In genomic region chr12:102646586-102647260, GRCm38 (mm10) we compare ENCODE assay signal across 10 mouse cellular contexts. TPM values are rescaled to one million over a fixed set of nuclear protein-coding genes. Genes with fewer than 3 reads are reported as not detected.
DNase-seq lines count a peak whose midpoint lies in the region; ATAC-seq and TF ChIP-seq lines count a peak whose summit lies in the region.
"Had no signal": no experiment of that assay in that cellular context is flagged by ENCODE, and none has a peak within 500 bp of the region (broad histone marks: within the 10 kb centered on the region; RNA-seq: fewer than 3 reads in every experiment).

No protein-coding gene starts in this region.

- no peak overlapping the region for H3K9ac ChIP-seq in liver, adult 2 months (ENCODE audit: low read depth, low read length)
- H3K9ac ChIP-seq in liver, embryonic 15.5 days: no peak overlapping the region
- H3K9ac ChIP-seq in stomach, embryonic 15.5 days: no peak overlapping the region

- H3K4me1 ChIP-seq in liver, adult 2 months (ENCODE audit: control insufficient read depth, insufficient read depth, low read length): peaks cover 26% of the 10 kb centered on the region
- peaks cover 48% of the 10 kb centered on the region for H3K4me1 ChIP-seq in kidney, adult 2 months (ENCODE audit: control insufficient read depth, insufficient read depth, low read length)
- H3K4me1 ChIP-seq in liver, embryonic 15.5 days (replicated peaks): peaks cover 45% of the 10 kb centered on the region
- H3K4me1 ChIP-seq in stomach, embryonic 15.5 days: 0 out of 2 replicates have a peak, but pooled peaks cover 3% of the 10 kb centered on the region

- H3K4me3 ChIP-seq in liver, adult 2 months (ENCODE audit: insufficient read depth, low read depth, low read length): no peak overlapping the region
- no peak overlapping the region for H3K4me3 ChIP-seq in kidney, adult 2 months (ENCODE audit: insufficient read depth, low read depth, low read length)
- H3K4me3 ChIP-seq in liver, embryonic 15.5 days (replicated peaks): no peak overlapping the region
- H3K4me3 ChIP-seq in stomach, embryonic 15.5 days (replicated peaks): no peak overlapping the region

- 73% methylated on average over 7 of the region's 7 CpGs for WGBS in liver, adult 2 months
- WGBS in kidney, adult 2 months: 49% methylated on average over 7 of the region's 7 CpGs
- 28% methylated on average over 7 of the region's 7 CpGs for WGBS in liver, embryonic 15.5 days (ENCODE audit: insufficient replicate concordance)
- 69% methylated on average over 7 of the region's 7 CpGs for WGBS in stomach, embryonic 15.5 days

- TF ChIP-seq CTCF in liver, adult 2 months (IDR thresholded peaks at IDR 0.05; ENCODE audit: low read depth, low read length): no peak
- no peak for TF ChIP-seq CTCF in kidney, adult 2 months (conservative IDR thresholded peaks at IDR 0.05; ENCODE audit: insufficient read depth, insufficient read length, low read depth, low read length)

- 0 out of 2 replicates have a peak overlapping the region, but pooled peaks have one; percentile 5 for H3K27ac ChIP-seq in liver, adult 2 months (replicated peaks; ENCODE audit: insufficient read depth, low read depth, low read length)
- no peak overlapping the region for H3K27ac ChIP-seq in kidney, adult 2 months (ENCODE audit: insufficient read depth, low read depth, low read length)
- peak overlapping the region; percentile 79 for H3K27ac ChIP-seq in liver, embryonic 15.5 days (replicated peaks)
- 0 out of 2 replicates have a peak overlapping the region, but pooled peaks have one; percentile 21 for H3K27ac ChIP-seq in stomach, embryonic 15.5 days

- no peak for DNase-seq in liver, adult 2 months (ENCODE audit: extremely low read depth, low read depth, low spot score)
- DNase-seq in liver: no peak
- peak; percentile 47 for DNase-seq in kidney, adult 2 months
- DNase-seq in frontal cortex, postnatal 14 days (ENCODE audit: low spot score in 2 of 2): no peak
- DNase-seq in layer of hippocampus, adult 9-11 months: no peak
- DNase-seq in Muller cell, postnatal 12 days (ENCODE audit: inconsistent ontology term): no peak
- DNase-seq: adrenal gland, adult 8-10 months; right cerebral cortex, postnatal 4 days had no signal

- H3K27me3 ChIP-seq in liver, adult 2 months (ENCODE audit: control insufficient read depth, insufficient read depth, low read length): no peaks in the 10 kb centered on the region
- H3K27me3 ChIP-seq in kidney, adult 2 months (replicated peaks; ENCODE audit: control insufficient read depth, insufficient read depth, low read length): no peaks in the 10 kb centered on the region
- no peaks in the 10 kb centered on the region for H3K27me3 ChIP-seq in liver, embryonic 15.5 days
- H3K27me3 ChIP-seq in stomach, embryonic 15.5 days (replicated peaks): no peaks in the 10 kb centered on the region

- no peak for TF ChIP-seq POLR2A in liver, adult 2 months (IDR thresholded peaks at IDR 0.05; ENCODE audit: extremely low read depth, insufficient read depth, low read length)
- no peak for TF ChIP-seq POLR2A in kidney, adult 2 months (IDR thresholded peaks at IDR 0.05; ENCODE audit: low read depth, low read length)

- no peak for ATAC-seq in liver, embryonic 15.5 days (ENCODE audit: insufficient read depth)
- ATAC-seq in stomach, embryonic 15.5 days (ENCODE audit: insufficient read depth, low FRiP score, low read depth): peak; percentile 24; the same call in 1 of the 2 replicates

- H3K36me3 ChIP-seq in liver, adult 2 months (ENCODE audit: control insufficient read depth, insufficient read depth, low read length): no peaks in the 10 kb centered on the region
- H3K36me3 ChIP-seq in kidney, adult 2 months (ENCODE audit: control insufficient read depth, insufficient read depth, low read length): no peaks in the 10 kb centered on the region
- no peaks in the 10 kb centered on the region for H3K36me3 ChIP-seq in liver, embryonic 15.5 days (replicated peaks)
- no peaks in the 10 kb centered on the region for H3K36me3 ChIP-seq in stomach, embryonic 15.5 days

- H3K9me3 ChIP-seq in liver, embryonic 15.5 days (replicated peaks): no peaks in the 10 kb centered on the region
- no peaks in the 10 kb centered on the region for H3K9me3 ChIP-seq in stomach, embryonic 15.5 days

- peaks cover 5% of the 10 kb centered on the region; the same call in 1 of the 2 replicates for H3K79me2 ChIP-seq in liver, adult 2 months (ENCODE audit: control insufficient read depth, insufficient read depth, low read length)

- peak overlapping the region; percentile 33; the same call in 1 of the 2 replicates for H3K4me2 ChIP-seq in liver, embryonic 15.5 days
- H3K4me2 ChIP-seq in stomach, embryonic 15.5 days: no peak overlapping the region

RNA-seq across cellular contexts. Expression of gene Itpk1, which starts 58.0 kb away (rescaled TPM):
- 7.9 and 8.3 TPM in 2 replicates for total RNA-seq in liver, adult 2 months (2014; rRNA removed)
- 21.0 and 22.8 TPM in 2 replicates for polyA plus RNA-seq in liver, adult 2 months (2012; rRNA removed)
- polyA plus RNA-seq in kidney, adult 2 months (2012; rRNA removed): 27.6 and 29.0 TPM in 2 replicates
- polyA plus RNA-seq in liver, embryonic 15.5 days (2015; fragmentation: Nextera tagmentation; extraction: Ambion mirVana): 4.0 and 5.2 TPM in 2 replicates
- 20.1 and 21.9 TPM in 2 replicates for polyA plus RNA-seq in stomach, embryonic 15.5 days (2015; fragmentation: Nextera tagmentation; extraction: Ambion mirVana)
